Mouse (Mus musculus): Measurements from ENCODE around the gene Paqr9.
A peak's percentile ranks its signal among the peaks of the same experiment; 100 is the strongest.

Paqr9 gene

DNA sequence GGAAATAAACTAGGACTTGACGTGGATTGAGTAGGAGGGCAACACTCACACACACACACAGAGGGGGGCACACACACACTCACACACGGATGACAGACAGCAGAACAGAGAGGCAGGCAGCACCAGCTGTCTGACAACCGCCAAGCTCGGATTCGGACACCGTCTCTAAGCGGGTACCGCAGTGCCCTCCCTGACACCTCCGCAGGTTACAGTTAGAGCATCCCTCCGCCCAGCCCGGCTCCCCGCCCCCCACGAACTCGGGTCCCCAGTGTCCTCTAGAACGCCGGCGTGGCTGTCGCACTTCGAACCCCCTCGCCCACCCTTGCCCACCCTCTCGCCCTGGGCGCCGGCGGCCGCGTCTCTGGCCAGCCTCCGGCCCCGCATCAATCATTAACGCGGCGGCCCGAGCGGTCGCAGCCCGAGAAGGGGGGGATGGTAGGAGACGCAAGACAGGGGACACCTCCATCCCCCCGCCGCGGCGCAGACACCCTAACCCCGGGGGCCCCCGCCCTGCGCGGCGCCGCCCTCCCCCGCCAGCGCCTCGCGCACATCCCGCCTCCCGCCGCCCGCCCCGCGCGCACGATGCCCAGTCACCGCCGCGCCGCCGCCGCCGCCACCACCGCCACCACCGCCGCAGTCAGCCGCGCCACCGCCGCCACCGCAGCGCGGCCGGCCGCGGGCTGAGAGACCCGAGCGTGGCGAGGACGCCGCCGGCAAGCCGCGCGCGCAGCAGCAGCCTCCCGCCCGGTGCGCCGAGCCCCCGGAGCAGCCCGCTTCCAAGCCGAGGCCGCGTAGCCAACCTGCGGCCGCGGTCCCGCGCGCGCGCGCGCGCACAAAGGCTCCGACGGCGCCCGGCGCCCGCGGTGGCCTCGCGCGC, at the start of gene Paqr9:
TSS of gene Paqr9 (plus strand) at position 599 of the 877 bp plus-strand sequence.
- DNase-seq, result peak; percentile 71

DNA sequence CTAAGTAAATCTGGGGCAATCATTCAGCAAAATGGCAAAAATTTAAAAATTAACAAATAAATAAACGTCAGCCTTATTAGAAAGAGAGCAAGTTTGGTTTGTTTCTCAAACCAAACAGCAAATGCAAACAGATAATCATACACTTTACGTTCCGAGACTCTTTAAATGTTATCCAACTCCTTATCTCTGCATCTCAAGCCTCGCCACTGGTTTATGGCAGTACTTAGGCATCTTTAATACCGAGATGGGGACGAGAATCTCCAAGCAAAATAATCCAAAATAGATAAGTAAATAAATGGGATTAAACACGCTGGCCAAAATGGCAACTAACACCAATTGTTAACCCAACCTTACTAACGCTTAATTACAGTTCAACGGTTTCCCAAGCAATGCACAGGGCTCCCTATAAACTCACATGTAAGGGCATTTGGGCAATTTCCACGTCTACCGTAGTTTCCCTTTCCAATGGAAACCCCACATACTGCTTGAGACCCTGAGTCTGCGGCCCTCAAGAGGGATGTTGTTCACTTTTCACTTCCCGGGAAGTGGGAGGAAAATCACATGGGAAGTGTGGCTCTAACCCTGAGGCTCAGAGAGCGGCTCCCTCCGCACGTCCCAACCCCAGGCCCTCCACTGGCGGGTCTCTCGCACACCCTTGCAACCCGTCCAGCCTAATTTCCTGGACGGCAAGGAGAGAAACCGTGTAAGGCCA, 48.6 kb upstream of the Paqr9 start:
- no peak for DNase-seq

DNA sequence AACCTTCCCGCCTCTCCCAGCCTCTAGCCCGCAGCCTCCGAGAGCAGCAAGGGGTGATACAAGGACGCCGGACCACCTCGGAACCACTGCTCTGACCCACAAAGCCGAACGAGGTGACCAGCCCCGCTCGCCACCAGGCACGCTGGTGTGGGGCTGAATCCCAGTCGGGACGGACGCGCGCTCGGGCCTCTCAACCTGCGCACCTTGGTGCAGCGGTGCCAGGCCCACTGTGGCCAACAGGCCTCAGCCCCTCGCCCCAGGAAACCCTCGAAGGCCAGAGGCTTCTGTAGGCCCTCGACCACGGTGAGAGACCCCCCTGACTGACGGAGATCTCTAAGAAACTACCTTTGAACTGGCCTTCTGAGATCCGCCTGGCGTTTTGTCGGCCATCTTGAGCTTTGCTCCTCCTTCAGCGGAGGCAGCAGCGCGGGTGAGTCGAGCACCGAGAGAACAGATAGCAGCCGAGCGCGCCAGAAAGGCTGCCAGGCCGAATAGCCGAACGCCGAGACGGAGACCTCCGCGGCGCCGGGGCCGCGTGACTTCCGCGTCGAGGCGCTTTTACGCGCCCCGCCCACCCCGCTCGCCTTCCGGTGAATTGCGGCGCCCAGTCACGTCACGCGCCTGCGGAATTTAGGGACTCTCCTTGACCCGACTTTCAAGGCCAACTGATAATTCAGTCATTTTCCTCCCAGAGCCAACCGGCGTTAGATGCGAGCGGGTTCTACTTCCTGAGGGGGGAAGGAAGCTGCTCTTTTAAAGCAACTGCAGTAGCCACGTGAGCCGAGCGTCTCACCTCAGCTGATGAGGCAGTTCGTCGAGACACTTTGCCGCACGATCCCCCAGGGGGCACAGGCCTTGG, 47.8 kb upstream of the Paqr9 start, which contains the start of gene U2surp:
TSS of gene U2surp (minus strand) at position 525 of the 859 bp plus-strand sequence.
- peak; percentile 97 for DNase-seq

- no peak for DNase-seq
Observed at GRCm38 (mm10) chr9:95512331-95513030, 47.0 kb upstream of the Paqr9 start.

DNA sequence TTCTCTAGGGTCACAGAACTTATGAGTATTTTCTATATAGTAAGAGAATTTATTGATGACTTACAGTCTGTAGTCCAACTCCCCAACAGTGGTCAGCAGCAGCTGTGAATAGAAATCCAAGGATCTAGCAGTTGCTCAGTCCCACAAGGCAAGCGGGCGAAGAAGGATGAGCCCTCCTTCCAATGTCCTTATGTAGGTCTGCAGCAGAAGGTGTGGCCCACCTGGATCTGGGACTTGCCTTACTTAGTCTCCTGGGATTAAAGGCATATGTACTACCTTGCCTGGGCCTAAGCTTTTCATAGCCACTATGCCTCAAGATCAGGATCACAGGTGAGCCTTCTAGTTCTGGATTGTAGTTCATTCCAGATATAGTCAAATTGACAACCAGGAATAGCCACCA, 45.7 kb upstream of the Paqr9 start:
- DNase-seq, result no peak

DNA sequence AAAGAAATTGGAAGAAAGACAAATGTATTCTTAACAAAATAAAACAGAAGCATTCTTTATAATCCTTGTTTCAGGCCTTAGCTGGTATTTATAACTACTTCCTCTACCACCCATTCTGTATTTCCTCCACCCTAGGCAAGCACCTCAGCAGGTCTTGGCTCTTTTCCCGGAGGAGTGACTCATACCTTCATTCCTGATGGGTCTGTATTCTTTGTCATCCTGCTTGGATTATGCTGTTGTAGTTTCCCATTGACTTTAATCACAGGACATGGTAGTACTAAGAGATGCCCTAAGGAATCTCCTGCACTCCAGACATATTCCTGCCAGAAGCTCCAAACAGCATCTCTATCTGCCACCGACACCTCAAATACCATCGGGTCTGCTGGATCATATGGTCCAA, 45.1 kb upstream of the Paqr9 start:
- peak; percentile 14 for DNase-seq

DNA sequence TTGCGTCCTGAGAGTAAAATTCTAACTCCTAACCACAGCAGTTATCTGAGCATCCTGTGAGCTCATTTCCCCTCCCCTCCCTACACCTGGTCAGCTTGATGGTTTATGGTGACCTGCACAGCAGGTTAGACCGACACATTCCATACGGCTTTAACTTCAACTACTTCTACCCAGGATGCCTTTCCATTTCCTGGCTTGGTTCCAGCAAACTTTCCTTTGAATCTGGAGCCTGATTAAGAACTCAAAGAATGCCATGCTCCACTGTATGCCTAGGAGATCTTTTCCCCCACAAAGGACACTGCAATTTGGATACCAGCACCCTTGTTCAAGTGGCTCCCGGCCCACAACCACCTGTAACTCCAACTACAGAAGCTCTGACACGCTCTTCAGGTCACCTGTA, 38.9 kb upstream of the Paqr9 start:
- no peak for DNase-seq

- DNase-seq, result no peak
Observed at GRCm38 (mm10) chr9:95521031-95521430, 38.4 kb upstream of the Paqr9 start.

GRCm38 (mm10) chr9:95521566-95521965, 37.9 kb upstream of the Paqr9 start:
- DNase-seq, result no peak

GRCm38 (mm10) chr9:95522561-95522960, 36.9 kb upstream of the Paqr9 start:
- DNase-seq, result no peak

DNA sequence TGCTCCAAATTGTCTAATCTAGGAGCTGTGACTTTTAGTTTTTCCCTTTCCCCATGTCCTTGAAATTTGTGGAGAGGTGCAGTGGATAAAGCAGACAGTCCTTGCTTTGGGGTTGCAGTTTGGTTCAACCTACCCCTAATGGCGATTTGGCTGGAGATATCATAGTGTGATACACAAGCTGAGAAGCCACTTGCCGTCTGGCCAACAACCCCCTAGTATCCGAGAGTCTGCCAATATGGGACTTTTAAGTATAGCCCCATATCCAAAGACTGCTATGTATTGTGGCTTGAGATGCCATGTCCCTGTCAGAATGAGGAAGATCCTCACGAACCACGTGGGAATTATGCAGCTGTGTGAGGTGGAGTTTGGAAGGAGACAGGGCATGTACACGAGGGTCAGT, 34.1 kb upstream of the Paqr9 start:
- DNase-seq, result no peak

DNA sequence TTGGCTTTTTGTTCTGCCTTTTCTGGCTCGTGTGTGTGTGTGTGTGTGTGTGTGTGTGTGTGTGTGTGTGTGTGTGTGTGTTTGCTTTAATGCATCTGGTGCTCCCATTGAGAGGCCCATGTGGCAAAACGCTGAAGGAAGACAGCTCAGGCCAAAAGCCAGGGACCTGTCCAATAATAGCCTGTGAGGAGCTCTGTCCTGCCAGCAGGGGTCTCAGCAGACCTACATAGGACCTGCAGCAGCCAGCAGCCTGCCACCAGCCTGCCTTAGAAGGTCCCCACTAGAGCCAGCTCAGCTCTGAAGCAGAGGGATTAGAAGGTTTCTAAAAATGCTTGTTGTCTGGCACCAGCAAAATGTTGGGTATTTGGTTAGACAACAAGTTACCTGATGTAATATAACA, 33.5 kb upstream of the Paqr9 start:
- DNase-seq, result no peak

- no peak for DNase-seq
Observed at GRCm38 (mm10) chr9:95527676-95528075, 31.8 kb upstream of the Paqr9 start.

DNA sequence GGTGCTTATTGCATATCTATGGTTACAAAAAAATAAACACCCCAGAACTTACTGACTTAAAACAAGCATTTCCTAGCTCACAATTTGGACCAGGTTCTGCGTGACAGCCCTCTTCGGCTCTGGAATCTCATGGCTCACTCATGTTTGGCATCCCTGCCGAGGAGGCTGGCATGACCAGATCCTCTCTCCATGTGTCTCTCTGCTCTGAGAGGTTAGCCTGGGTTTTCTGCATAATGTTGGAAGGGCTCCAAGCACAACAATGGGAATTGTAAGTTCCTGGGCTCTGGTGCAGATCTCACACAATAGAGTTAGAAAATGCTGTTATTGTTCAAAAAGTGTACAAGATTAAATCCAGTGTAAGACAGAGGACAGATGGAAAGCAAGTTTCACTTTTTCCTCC, 28.3 kb upstream of the Paqr9 start:
- no peak for DNase-seq

GRCm38 (mm10) chr9:95533817-95534216, 25.6 kb upstream of the Paqr9 start:
- no peak for DNase-seq

DNA sequence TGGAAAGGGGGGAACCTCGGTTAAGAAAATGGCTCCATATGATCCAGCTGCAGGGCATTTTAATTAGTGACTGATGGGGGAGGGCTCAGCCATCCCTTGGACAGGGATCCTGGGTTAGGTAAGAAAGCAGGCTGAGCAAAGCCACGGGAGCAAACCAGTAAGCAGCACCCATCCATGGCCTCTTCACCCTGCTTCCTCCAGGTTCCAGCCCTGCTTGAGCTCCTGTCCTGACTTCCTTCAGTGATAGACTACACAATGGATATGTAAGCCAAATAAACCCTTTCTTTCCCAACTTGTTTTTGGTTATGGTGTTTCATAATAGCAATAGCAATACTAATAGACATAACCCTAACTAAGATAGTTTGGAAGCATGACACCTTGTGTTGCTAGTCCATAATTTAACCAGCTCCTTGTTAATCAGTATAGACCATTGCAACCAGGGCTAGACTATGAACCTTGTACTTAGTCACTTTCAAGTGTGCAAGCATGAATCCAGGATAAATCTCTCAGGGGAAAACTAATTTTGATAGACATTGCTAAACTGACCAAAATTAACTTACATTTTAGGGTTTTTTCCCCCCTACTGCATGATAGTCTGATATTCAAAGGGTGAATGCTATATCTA, 20.2 kb upstream of the Paqr9 start:
- DNase-seq, result no peak

DNA sequence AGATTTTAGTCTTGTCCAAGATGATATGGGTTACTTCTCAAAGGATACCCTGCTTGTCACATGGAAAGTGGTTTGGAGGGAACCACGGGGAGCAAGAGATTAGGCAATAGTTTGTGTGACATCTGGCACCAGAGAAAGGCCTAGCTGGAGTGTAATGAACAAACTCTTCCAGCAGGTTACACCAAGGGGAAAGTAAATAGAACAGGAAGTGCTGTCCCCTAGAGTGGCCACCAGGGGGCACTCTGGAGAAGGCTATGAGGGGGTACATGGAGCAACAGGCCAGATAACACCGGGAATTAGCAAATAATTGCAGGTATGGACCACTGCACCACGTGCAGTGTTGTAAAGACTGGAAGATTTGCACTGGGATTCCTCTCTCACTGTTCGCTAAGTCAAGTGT, 19.0 kb upstream of the Paqr9 start:
- no peak for DNase-seq

DNA sequence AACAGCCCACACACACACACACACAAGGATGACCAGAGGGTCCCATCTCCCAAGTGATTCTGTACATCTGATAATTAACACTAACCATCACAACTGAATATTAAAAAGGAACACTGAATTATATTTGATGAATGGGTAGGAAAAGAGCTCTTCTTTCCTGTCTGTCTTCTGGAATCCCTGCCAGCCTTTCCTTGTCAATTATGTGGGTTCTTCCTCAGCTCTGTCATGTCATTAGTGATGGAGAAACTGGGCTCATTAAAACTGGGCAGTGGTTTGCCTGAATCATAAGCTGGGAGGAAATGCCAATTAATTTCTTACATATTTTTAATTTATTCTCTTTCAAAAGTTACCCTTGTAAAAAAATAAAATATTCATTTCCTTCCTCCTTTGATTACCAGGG, 18.2 kb upstream of the Paqr9 start:
- no peak for DNase-seq

DNA sequence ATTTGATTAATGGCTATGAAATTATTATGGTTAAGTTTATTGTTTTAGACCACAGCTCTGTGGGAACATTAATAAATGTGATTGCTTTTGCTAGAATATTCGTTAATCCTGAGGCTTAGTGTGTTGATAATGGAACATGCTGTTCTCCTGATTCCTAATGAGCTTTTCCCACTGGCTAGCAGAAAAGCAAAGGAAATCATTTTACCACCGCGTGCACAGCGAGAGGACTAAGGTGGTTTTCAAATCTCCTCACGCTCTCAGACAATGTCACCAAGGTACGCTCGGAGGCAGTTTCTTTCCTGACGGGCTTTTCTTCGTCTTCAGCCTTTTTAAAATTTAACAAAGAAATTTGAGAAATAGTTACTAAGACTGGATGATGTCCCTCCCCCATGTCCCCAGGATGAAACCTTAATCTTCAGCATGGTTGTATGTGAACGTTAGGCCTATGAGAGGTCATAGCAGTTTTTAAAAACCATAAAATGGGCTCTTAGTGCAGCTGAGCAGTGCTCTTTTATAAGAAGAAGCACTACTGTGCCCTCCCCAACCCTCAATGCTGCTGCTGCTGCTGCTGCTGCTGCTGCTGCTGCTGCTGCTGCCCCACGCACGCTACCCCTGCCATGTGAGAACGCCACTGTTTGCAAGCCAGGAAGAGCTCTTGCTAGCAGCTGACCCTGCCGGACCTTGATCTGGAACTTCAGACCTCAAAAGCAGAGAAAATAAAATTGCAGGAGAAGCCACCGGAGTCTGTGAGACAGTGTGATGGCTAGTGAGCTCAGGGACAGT, 17.6 kb upstream of the Paqr9 start:
- no peak for DNase-seq

- DNase-seq, result no peak
Observed at GRCm38 (mm10) chr9:95542475-95542874, 17.0 kb upstream of the Paqr9 start.

- DNase-seq, result no peak
Observed at GRCm38 (mm10) chr9:95544598-95544997, 14.9 kb upstream of the Paqr9 start.

Measured in right cerebral cortex, postnatal 25 days (tissue).